Mouse (Mus musculus) lung, embryonic 14.5 days (tissue): ENCODE measurements at regions not wholly inside any gene's neighbourhood (a gene's known extent, or its start where the extent isn't known, plus 50 kb on each side); places are given as distances from the start of the nearest gene placed in this dataset.
"Not testable (repeated sequence)": the region's sequence is repeated elsewhere in the genome, so short reads cannot be mapped to it uniquely, and the experiment has no call there.

Experiments used
- ATAC-seq: fragments of 200-750 bp; cut with Nextera tagmentation; 2 replicates; pipeline ENCODE4 v1.8.0; 2017; ENCODE audit warnings: mild to moderate bottlenecking, moderate TSS enrichment, moderate library complexity; ENCODE audit not compliant: insufficient read depth
- DNase-seq: peaks from one replicate; pipeline ENCODE4 v3.0.0-alpha.2; 2015
- H3K27ac ChIP-seq: fragments of 300-500 bp; sonication (generic); 2 replicates; pipeline ENCODE4 v1.5.1; 2014; ENCODE audit warnings: low read depth, mild to moderate bottlenecking, moderate library complexity
- H3K27me3 ChIP-seq: fragments of 300-500 bp; sonication (generic); 2 replicates; pipeline ENCODE4 v1.6.1; 2014; ENCODE audit warnings: low read length, control low read depth; ENCODE audit not compliant: insufficient read depth
- H3K36me3 ChIP-seq: fragments of 300-500 bp; sonication (generic); 2 replicates; pipeline ENCODE4 v1.6.1; 2014; ENCODE audit warnings: control low read depth; ENCODE audit not compliant: insufficient read depth
- H3K4me1 ChIP-seq: fragments of 300-500 bp; sonication (generic); 2 replicates; pipeline ENCODE4 v1.6.1; 2014; ENCODE audit warnings: antibody characterized with exemption, control low read depth; ENCODE audit not compliant: insufficient read depth
- H3K4me2 ChIP-seq: fragments of 300-500 bp; sonication (generic); 2 replicates; pipeline ENCODE4 v1.6.1; 2014; ENCODE audit warnings: mild to moderate bottlenecking
- H3K4me3 ChIP-seq: fragments of 300-500 bp; sonication (generic); 2 replicates; pipeline ENCODE4 v1.5.1; 2014; ENCODE audit warnings: low read depth, low read length
- H3K9ac ChIP-seq: fragments of 300-500 bp; sonication (generic); 2 replicates; pipeline ENCODE4 v1.6.1; 2014
- H3K9me3 ChIP-seq: fragments of 300-500 bp; sonication (generic); 2 replicates; pipeline ENCODE4 v1.6.1; 2016; ENCODE audit warnings: low read depth, low read length, control low read depth
- CTCF ChIP-seq: IDR thresholded peaks from 2 replicates; pipeline ENCODE4 v1.5.1; 2016; ENCODE audit warnings: antibody characterized with exemption, low read depth
- WGBS: fragments of 180-500 bp; shearing (Covaris S2); extraction: QIAGEN DNeasy Blood & Tissue Kit; methylation state at CpG from one replicate; pipeline ENCODE4 v1.1.7; 2014; 5-methylcytosine and 5-hydroxymethylcytosine counted together

DNA sequence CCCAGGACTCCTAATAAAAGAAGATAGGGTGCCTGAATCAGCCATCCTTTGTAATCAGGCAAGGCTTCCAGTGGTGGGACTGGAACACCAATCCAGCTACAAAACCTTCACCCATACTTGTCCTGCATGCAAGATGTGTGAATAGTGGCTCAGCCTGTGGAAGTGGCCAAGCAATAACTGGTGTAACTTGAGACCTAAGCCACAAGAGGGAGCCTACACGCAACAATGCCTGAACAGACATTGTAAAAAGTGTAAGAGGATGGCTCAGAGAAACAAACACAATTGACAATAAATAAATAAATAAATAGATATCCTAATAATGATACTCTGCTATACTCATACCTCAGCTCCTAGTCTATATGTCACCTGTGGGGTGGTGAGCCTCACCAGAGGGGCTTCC is 781.5 kb upstream of the Cdh20 start:
- 22% methylated on average over 1 of the region's 1 CpGs for WGBS
- no peak overlapping the region for H3K9ac ChIP-seq
- no peak overlapping the region for H3K27ac ChIP-seq
- no peaks in the 10 kb centered on the region for H3K9me3 ChIP-seq
- H3K4me3 ChIP-seq = no peak overlapping the region
- DNase-seq (peak; percentile 13), ATAC-seq (no peak)
- H3K4me1 ChIP-seq = no peaks in the 10 kb centered on the region
- H3K4me2 ChIP-seq = no peak overlapping the region
- H3K27me3 ChIP-seq = no peaks in the 10 kb centered on the region
- H3K36me3 ChIP-seq = no peaks in the 10 kb centered on the region
- TF ChIP-seq CTCF = peak; percentile 27

GRCm38 (mm10) chr1:104002906-104003305 is 765.4 kb upstream of the Cdh20 start:
- DNase-seq, H3K27ac ChIP-seq, H3K4me1 ChIP-seq, ATAC-seq, H3K4me3 ChIP-seq, H3K36me3 ChIP-seq, H3K4me2 ChIP-seq, H3K9me3 ChIP-seq, H3K9ac ChIP-seq, H3K27me3 ChIP-seq: not testable (repeated sequence)

GRCm38 (mm10) chr1:104029670-104030069 is 738.7 kb upstream of the Cdh20 start:
- Histone ChIP-seq H3K4me3 (no peak overlapping the region), H3K27me3 (no peaks in the 10 kb centered on the region), H3K9me3 (no peaks in the 10 kb centered on the region), H3K9ac (no peak overlapping the region), H3K4me1 (no peaks in the 10 kb centered on the region), H3K36me3 (no peaks in the 10 kb centered on the region), H3K4me2 (no peak overlapping the region), H3K27ac (no peak overlapping the region)
- TF ChIP-seq CTCF = no peak
- DNase-seq = no peak
- no peak for ATAC-seq

DNA sequence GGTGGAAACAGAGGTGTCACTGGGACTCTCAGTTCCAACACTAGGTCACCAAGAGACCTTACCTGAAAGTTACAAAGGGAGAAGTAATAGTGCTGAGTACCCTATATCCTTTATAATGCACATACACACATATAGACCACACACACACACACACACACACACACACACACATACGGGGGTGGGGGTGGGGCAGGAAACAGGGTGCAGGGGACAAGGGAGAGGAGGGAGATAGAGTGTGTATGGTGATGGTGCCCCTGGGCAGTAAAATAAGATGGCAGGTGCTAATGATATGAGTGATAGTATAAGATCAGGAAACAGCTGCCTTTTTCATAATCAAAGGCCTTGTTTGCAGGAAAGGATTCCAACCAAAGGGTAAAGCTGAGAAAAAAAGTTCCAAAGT is 719.9 kb upstream of the Cdh20 start:
- Histone ChIP-seq H3K27ac (no peak overlapping the region), H3K4me3 (no peak overlapping the region), H3K27me3 (no peaks in the 10 kb centered on the region), H3K9me3 (no peaks in the 10 kb centered on the region), H3K4me2 (no peak overlapping the region), H3K36me3 (no peaks in the 10 kb centered on the region), H3K9ac (no peak overlapping the region), H3K4me1 (no peaks in the 10 kb centered on the region)
- no peak for TF ChIP-seq CTCF
- no peak for DNase-seq
- 53% methylated on average over 1 of the region's 1 CpGs for WGBS
- no peak for ATAC-seq

DNA sequence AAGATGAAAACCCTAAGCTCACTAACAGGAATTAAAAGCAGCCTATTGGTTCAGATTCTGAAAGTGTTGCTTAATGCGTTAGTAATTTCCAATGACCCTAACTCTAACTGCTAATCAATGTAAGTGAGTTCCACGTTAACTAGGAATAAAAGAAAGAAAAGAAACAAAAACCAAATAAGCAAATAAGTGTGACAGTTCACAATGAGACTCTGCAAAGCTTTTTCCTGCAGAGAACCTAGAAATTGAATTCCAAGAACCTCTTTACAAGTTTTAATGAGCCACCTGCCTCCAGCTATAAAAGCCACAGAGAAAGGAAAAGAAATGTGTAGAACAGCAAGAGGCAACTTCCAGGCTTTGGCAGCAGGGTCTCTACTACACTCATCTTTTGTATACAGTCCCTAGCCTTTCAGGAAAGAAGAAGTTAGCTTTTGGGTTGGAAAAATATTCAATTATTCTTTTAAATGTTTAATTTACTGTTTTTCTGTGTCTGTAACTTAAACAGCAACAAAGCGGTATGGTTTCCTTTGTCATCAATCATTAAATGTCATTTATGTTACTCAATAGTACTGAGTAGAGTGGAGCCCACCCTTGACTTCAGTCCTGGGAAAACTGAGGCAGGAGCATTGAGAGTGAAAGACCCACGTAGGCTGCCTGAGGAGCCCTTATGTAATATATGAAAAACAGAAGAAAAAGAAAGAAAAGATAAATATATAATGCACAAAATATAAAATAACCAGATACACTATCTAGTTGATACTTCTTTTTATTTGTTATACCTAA is 719.0 kb upstream of the Cdh20 start:
- ATAC-seq (no peak), DNase-seq (no peak)
- Histone ChIP-seq H3K27ac (no peak overlapping the region), H3K9ac (no peak overlapping the region), H3K9me3 (no peaks in the 10 kb centered on the region), H3K4me3 (no peak overlapping the region), H3K36me3 (no peaks in the 10 kb centered on the region), H3K4me2 (no peak overlapping the region), H3K27me3 (no peaks in the 10 kb centered on the region), H3K4me1 (no peaks in the 10 kb centered on the region)
- no peak for TF ChIP-seq CTCF
- 68% methylated on average over 4 of the region's 4 CpGs for WGBS
